23 mouse cellular contexts compared by ENCODE assay signal in the genomic region with DNA sequence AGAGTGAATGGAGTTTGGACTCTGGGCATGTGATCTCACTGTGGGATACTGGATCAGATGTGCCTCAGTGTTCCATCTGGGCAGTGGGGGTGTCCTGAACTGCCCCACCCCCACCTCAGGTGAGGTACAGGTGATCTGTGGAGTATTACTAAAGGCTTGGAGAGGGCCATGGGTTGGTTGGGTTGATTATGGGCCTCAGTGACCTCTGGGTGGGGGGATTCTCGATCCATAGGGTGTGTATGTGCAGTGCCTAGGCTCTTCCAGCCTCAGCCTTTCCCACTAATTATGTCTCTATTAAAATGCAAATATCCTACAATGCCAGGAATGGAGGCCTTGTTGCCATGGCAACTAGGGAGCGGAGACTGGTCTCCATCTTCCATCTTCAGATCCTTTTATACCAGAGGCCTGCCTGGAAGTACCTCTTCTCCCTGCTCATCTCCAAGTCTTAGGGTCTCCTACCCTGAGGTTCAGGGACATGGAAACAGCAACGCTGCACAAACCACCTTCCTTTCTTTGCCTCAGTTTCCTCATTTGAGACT. TPM values are rescaled to one million over a fixed set of nuclear protein-coding genes. Genes with fewer than 3 reads are reported as not detected.
A peak's percentile ranks its signal among the peaks of the same experiment; 100 is the strongest.
DNase-seq lines count a peak whose midpoint lies in the region; ATAC-seq and TF ChIP-seq lines count a peak whose summit lies in the region.
"Had no signal": no experiment of that assay in that cellular context is flagged by ENCODE, and none has a peak within 500 bp of the region (broad histone marks: within the 10 kb centered on the region; RNA-seq: fewer than 3 reads in every experiment).

No protein-coding gene starts in this region.

- no peak overlapping the region for H3K4me3 ChIP-seq in forebrain, postnatal 0 days (ENCODE audit: low read depth, low read length)
- no peak overlapping the region for H3K4me3 ChIP-seq in forebrain, embryonic 13.5 days
- no peak overlapping the region for H3K4me3 ChIP-seq in midbrain, embryonic 14.5 days (replicated peaks; ENCODE audit: low read depth, low read length)
- H3K4me3 ChIP-seq in midbrain, embryonic 10.5 days: no peak overlapping the region
- H3K4me3 ChIP-seq: embryonic facial prominence, embryonic 13.5 days; heart, embryonic 10.5 days; intestine, embryonic 15.5 days had no signal

- H3K4me1 ChIP-seq in forebrain, postnatal 0 days (ENCODE audit: insufficient read depth): peaks cover 7% of the 10 kb centered on the region; the same call in 1 of the 2 replicates
- H3K4me1 ChIP-seq in forebrain, embryonic 13.5 days: peaks cover 9% of the 10 kb centered on the region
- H3K4me1 ChIP-seq in midbrain, embryonic 14.5 days (ENCODE audit: control insufficient read depth, insufficient read depth, low read length): 0 out of 2 replicates have a peak, but pooled peaks cover 6% of the 10 kb centered on the region
- H3K4me1 ChIP-seq in midbrain, embryonic 10.5 days: 0 out of 2 replicates have a peak, but pooled peaks cover 5% of the 10 kb centered on the region
- H3K4me1 ChIP-seq: heart, embryonic 10.5 days; intestine, embryonic 15.5 days had no signal

- H3K36me3 ChIP-seq in forebrain, postnatal 0 days (ENCODE audit: insufficient read depth): no peaks in the 10 kb centered on the region
- no peaks in the 10 kb centered on the region for H3K36me3 ChIP-seq in forebrain, embryonic 13.5 days (ENCODE audit: poor library complexity, severe bottlenecking)
- no peaks in the 10 kb centered on the region for H3K36me3 ChIP-seq in midbrain, embryonic 14.5 days (ENCODE audit: control insufficient read depth, insufficient read depth, low read length)
- H3K36me3 ChIP-seq in midbrain, embryonic 10.5 days: no peaks in the 10 kb centered on the region
- H3K36me3 ChIP-seq: embryonic facial prominence, embryonic 13.5 days; G1E; heart, embryonic 10.5 days; intestine, embryonic 15.5 days had no signal

- DNase-seq in forebrain, postnatal 0 days: peak; percentile 61
- peak; percentile 77 for DNase-seq in midbrain, embryonic 14.5 days
- DNase-seq in midbrain, embryonic 10.5 days (ENCODE audit: low spot score): no peak
- DNase-seq in R1 (ENCODE audit: low read depth, low spot score): peak; percentile 81
- peak; percentile 78 for DNase-seq in brain, embryonic 14.5 days (ENCODE audit: low read depth)
- DNase-seq in lung, postnatal 25 days (ENCODE audit: low spot score): no peak
- DNase-seq: adrenal gland, postnatal 14 days; cerebellum, adult 18-20 months; cerebellum, adult 9-11 months; cerebellum, postnatal 36 days; gastrocnemius, postnatal 10 days; heart, adult 18-20 months; heart, postnatal 10 days; heart, postnatal 4 days; kidney, adult 18-20 months had no signal

- no peak for TF ChIP-seq CTCF in forebrain, postnatal 0 days (IDR thresholded peaks at IDR 0.05; ENCODE audit: low read depth)
- TF ChIP-seq CTCF in brain, embryonic 14.5 days (IDR thresholded peaks at IDR 0.05; ENCODE audit: borderline replicate concordance, extremely low read depth, insufficient read depth, insufficient read length): no peak

- no peak overlapping the region for H3K27ac ChIP-seq in forebrain, postnatal 0 days (ENCODE audit: low read depth, low read length)
- no peak overlapping the region for H3K27ac ChIP-seq in forebrain, embryonic 13.5 days
- H3K27ac ChIP-seq in midbrain, embryonic 14.5 days (replicated peaks; ENCODE audit: low read depth, low read length): no peak overlapping the region
- H3K27ac ChIP-seq in midbrain, embryonic 10.5 days (replicated peaks): no peak overlapping the region
- H3K27ac ChIP-seq: embryonic facial prominence, embryonic 13.5 days; heart, embryonic 10.5 days; intestine, embryonic 15.5 days had no signal

- no peak for TF ChIP-seq POLR2A in brain, embryonic 14.5 days (IDR thresholded peaks at IDR 0.05; ENCODE audit: borderline replicate concordance, extremely low read depth, insufficient read depth, insufficient read length, poor library complexity, severe bottlenecking)

- H3K9ac ChIP-seq in forebrain, postnatal 0 days: no peak overlapping the region
- H3K9ac ChIP-seq in forebrain, embryonic 13.5 days: no peak overlapping the region
- H3K9ac ChIP-seq in midbrain, embryonic 14.5 days (replicated peaks; ENCODE audit: low read length): no peak overlapping the region
- H3K9ac ChIP-seq: embryonic facial prominence, embryonic 13.5 days; intestine, embryonic 15.5 days had no signal

- H3K4me2 ChIP-seq in forebrain, postnatal 0 days (ENCODE audit: low read depth): no peak overlapping the region
- H3K4me2 ChIP-seq in forebrain, embryonic 13.5 days: no peak overlapping the region
- H3K4me2 ChIP-seq in midbrain, embryonic 14.5 days (ENCODE audit: low read length): no peak overlapping the region
- H3K4me2 ChIP-seq: embryonic facial prominence, embryonic 13.5 days; intestine, embryonic 15.5 days had no signal

- no peaks in the 10 kb centered on the region for H3K27me3 ChIP-seq in forebrain, postnatal 0 days (ENCODE audit: insufficient read depth, low read length)
- 0 out of 2 replicates have a peak, but pooled peaks cover 9% of the 10 kb centered on the region for H3K27me3 ChIP-seq in forebrain, embryonic 13.5 days
- no peaks in the 10 kb centered on the region; the same call in 1 of the 2 replicates for H3K27me3 ChIP-seq in midbrain, embryonic 14.5 days (ENCODE audit: control insufficient read depth, insufficient read depth, low read length)
- H3K27me3 ChIP-seq in midbrain, embryonic 10.5 days (ENCODE audit: low read depth, poor library complexity, severe bottlenecking): 0 out of 2 replicates have a peak, but pooled peaks cover 3% of the 10 kb centered on the region

- no peak for ATAC-seq in forebrain, postnatal 0 days
- ATAC-seq in forebrain, embryonic 13.5 days: no peak
- ATAC-seq in midbrain, embryonic 14.5 days (ENCODE audit: low FRiP score, low TSS enrichment): no peak
- ATAC-seq: activated CD4-positive, CD25-positive, alpha-beta regulatory T cell, adult 4 months; intestine, embryonic 15.5 days had no signal

- no peaks in the 10 kb centered on the region for H3K9me3 ChIP-seq in forebrain, postnatal 0 days (ENCODE audit: low read length)
- peaks cover 14% of the 10 kb centered on the region; the same call in 1 of the 2 replicates for H3K9me3 ChIP-seq in forebrain, embryonic 13.5 days (replicated peaks)
- peaks cover 7% of the 10 kb centered on the region; the same call in 1 of the 2 replicates for H3K9me3 ChIP-seq in midbrain, embryonic 14.5 days (ENCODE audit: control insufficient read depth, low read length)
- peaks cover 20% of the 10 kb centered on the region for H3K9me3 ChIP-seq in midbrain, embryonic 10.5 days (replicated peaks)
- H3K9me3 ChIP-seq: intestine, embryonic 15.5 days had no signal

- WGBS in forebrain, postnatal 0 days: 32% methylated on average over 3 of the region's 3 CpGs
- 38% methylated on average over 3 of the region's 3 CpGs for WGBS in forebrain, embryonic 13.5 days
- 49% methylated on average over 3 of the region's 3 CpGs for WGBS in midbrain, embryonic 14.5 days
- 62% methylated on average over 3 of the region's 3 CpGs for WGBS in midbrain, embryonic 10.5 days

RNA-seq across cellular contexts. Expression of gene Rps19bp1, which starts 7.8 kb away (rescaled TPM):
- total RNA-seq in forebrain, postnatal 0 days (2014; rRNA removed): 38.7 and 56.6 TPM in 2 replicates
- 84.7 and 98.9 TPM in 2 replicates for polyA plus RNA-seq in forebrain, postnatal 0 days (2015; fragmentation: Nextera tagmentation; extraction: Ambion mirVana)
- 62.0 and 63.8 TPM in 2 replicates for polyA plus RNA-seq in forebrain, embryonic 13.5 days (2015; fragmentation: Nextera tagmentation; extraction: Ambion mirVana)
- polyA plus RNA-seq in midbrain, embryonic 14.5 days (2014; fragmentation: Nextera tagmentation; extraction: Ambion mirVana): 73.9 and 100 TPM in 2 replicates
- polyA plus RNA-seq in midbrain, embryonic 10.5 days (2016; fragmentation: Nextera tagmentation; extraction: Ambion mirVana): 61.7 and 69.7 TPM in 2 replicates
- polyA plus RNA-seq in brain, embryonic 14.5 days (2012; rRNA removed): 51.4 and 54.7 TPM in 2 replicates

RNA-seq across cellular contexts. Expression of gene Cacna1i, which starts 15.1 kb away (rescaled TPM):
- total RNA-seq in forebrain, postnatal 0 days (2014; rRNA removed): 11.1 and 12.5 TPM in 2 replicates
- 0.34 and 0.58 TPM in 2 replicates for polyA plus RNA-seq in forebrain, postnatal 0 days (2015; fragmentation: Nextera tagmentation; extraction: Ambion mirVana)
- 0.25 and 0.39 TPM in 2 replicates for polyA plus RNA-seq in forebrain, embryonic 13.5 days (2015; fragmentation: Nextera tagmentation; extraction: Ambion mirVana)
- polyA plus RNA-seq in midbrain, embryonic 14.5 days (2014; fragmentation: Nextera tagmentation; extraction: Ambion mirVana): 0.75 and 1.5 TPM in 2 replicates
- polyA plus RNA-seq in midbrain, embryonic 10.5 days (2016; fragmentation: Nextera tagmentation; extraction: Ambion mirVana): 0.01 TPM in 1 of 2 replicates, not detected in the other
- 3.1 and 6.5 TPM in 2 replicates for polyA plus RNA-seq in brain, embryonic 14.5 days (2012; rRNA removed)
- polyA plus RNA-seq: embryonic facial prominence, embryonic 13.5 days; G1E; heart, embryonic 10.5 days; heart, embryonic 14.5 days; intestine, embryonic 15.5 days had no signal

RNA-seq across cellular contexts. Expression of gene Atf4, which starts 16.9 kb away (rescaled TPM):
- total RNA-seq in forebrain, postnatal 0 days (2014; rRNA removed): 163 and 164 TPM in 2 replicates
- 103 and 109 TPM in 2 replicates for polyA plus RNA-seq in forebrain, postnatal 0 days (2015; fragmentation: Nextera tagmentation; extraction: Ambion mirVana)
- polyA plus RNA-seq in forebrain, embryonic 13.5 days (2015; fragmentation: Nextera tagmentation; extraction: Ambion mirVana): 129 and 138 TPM in 2 replicates
- 114 and 122 TPM in 2 replicates for polyA plus RNA-seq in midbrain, embryonic 14.5 days (2014; fragmentation: Nextera tagmentation; extraction: Ambion mirVana)
- 114 and 118 TPM in 2 replicates for polyA plus RNA-seq in midbrain, embryonic 10.5 days (2016; fragmentation: Nextera tagmentation; extraction: Ambion mirVana)
- polyA plus RNA-seq in brain, embryonic 14.5 days (2012; rRNA removed): 236 and 364 TPM in 2 replicates

RNA-seq across cellular contexts. Expression of gene AC140267.1, which starts 36.3 kb away (rescaled TPM):
- total RNA-seq in forebrain, postnatal 0 days (2014; rRNA removed): not detected in 2 replicates
- not detected in 2 replicates for polyA plus RNA-seq in forebrain, postnatal 0 days (2015; fragmentation: Nextera tagmentation; extraction: Ambion mirVana)
- 2.7 TPM in 1 of 2 replicates, not detected in the other for polyA plus RNA-seq in forebrain, embryonic 13.5 days (2015; fragmentation: Nextera tagmentation; extraction: Ambion mirVana)
- polyA plus RNA-seq in midbrain, embryonic 14.5 days (2014; fragmentation: Nextera tagmentation; extraction: Ambion mirVana): 2.1 TPM in 1 of 2 replicates, not detected in the other
- 5.0 and 6.8 TPM in 2 replicates for polyA plus RNA-seq in midbrain, embryonic 10.5 days (2016; fragmentation: Nextera tagmentation; extraction: Ambion mirVana)
- polyA plus RNA-seq in brain, embryonic 14.5 days (2012; rRNA removed): not detected in 2 replicates
- polyA plus RNA-seq: activated CD4-positive, CD25-positive, alpha-beta regulatory T cell, adult 4 months; embryonic facial prominence, embryonic 13.5 days; frontal cortex, adult 2 months; G1E; heart, embryonic 14.5 days; intestine, embryonic 15.5 days had no signal

RNA-seq across cellular contexts. Expression of gene Mief1, which starts 38.1 kb away (rescaled TPM):
- 28.1 and 37.0 TPM in 2 replicates for total RNA-seq in forebrain, postnatal 0 days (2014; rRNA removed)
- 13.5 and 20.0 TPM in 2 replicates for polyA plus RNA-seq in forebrain, postnatal 0 days (2015; fragmentation: Nextera tagmentation; extraction: Ambion mirVana)
- 39.6 and 40.3 TPM in 2 replicates for polyA plus RNA-seq in forebrain, embryonic 13.5 days (2015; fragmentation: Nextera tagmentation; extraction: Ambion mirVana)
- polyA plus RNA-seq in midbrain, embryonic 14.5 days (2014; fragmentation: Nextera tagmentation; extraction: Ambion mirVana): 28.1 and 41.7 TPM in 2 replicates
- polyA plus RNA-seq in midbrain, embryonic 10.5 days (2016; fragmentation: Nextera tagmentation; extraction: Ambion mirVana): 39.7 and 45.1 TPM in 2 replicates
- polyA plus RNA-seq in brain, embryonic 14.5 days (2012; rRNA removed): 14.3 and 20.8 TPM in 2 replicates

Comparison
In these comparisons a context has a peak if more than half of its experiments do, and no peak if none do; other contexts are left out.
1. DNase-seq: peak in forebrain, postnatal 0 days (single experiment), midbrain, embryonic 14.5 days (single experiment), R1 (single experiment) and brain, embryonic 14.5 days (single experiment); none in midbrain, embryonic 10.5 days (single experiment) and lung, postnatal 25 days (single experiment).